Mouse (Mus musculus) intestine, embryonic 14.5 days (tissue): ENCODE results near the gene Scap. TPM values are rescaled to one million over a fixed set of nuclear protein-coding genes. Genes with fewer than 3 reads are reported as not detected.

Source experiments
- ATAC-seq: fragments of 200-750 bp; cut with Nextera tagmentation; replicated peaks from 2 replicates; pipeline ENCODE4 v1.8.0; 2017; ENCODE audit warnings: low read depth, moderate number of reproducible peaks, moderate TSS enrichment, moderate library complexity; ENCODE audit not compliant: low FRiP score, low TSS enrichment
- DNase-seq: peaks from one replicate; pipeline ENCODE4 v3.0.0-alpha.2; 2018; ENCODE audit warnings: low spot score
- H3K27ac ChIP-seq: fragments of 300-500 bp; sonication (generic); 2 replicates; pipeline ENCODE4 v1.5.1; 2014; ENCODE audit warnings: low read depth, mild to moderate bottlenecking, control low read depth
- H3K27me3 ChIP-seq: fragments of 300-500 bp; sonication (generic); replicated peaks from 2 replicates; pipeline ENCODE4 v1.6.1; 2014; ENCODE audit warnings: low read length, control low read depth; ENCODE audit not compliant: control insufficient read depth, insufficient read depth
- H3K36me3 ChIP-seq: fragments of 300-500 bp; sonication (generic); 2 replicates; pipeline ENCODE4 v1.6.1; 2014; ENCODE audit warnings: low read length, control low read depth; ENCODE audit not compliant: control insufficient read depth, insufficient read depth
- H3K4me1 ChIP-seq: fragments of 300-500 bp; sonication (generic); replicated peaks from 2 replicates; pipeline ENCODE4 v1.6.1; 2014; ENCODE audit warnings: low read length, control low read depth, mixed read lengths; ENCODE audit not compliant: control insufficient read depth, insufficient read depth
- H3K4me2 ChIP-seq: fragments of 300-500 bp; sonication (generic); 2 replicates; pipeline ENCODE4 v1.6.1; 2014; ENCODE audit warnings: low read length
- H3K4me3 ChIP-seq: fragments of 300-500 bp; sonication (generic); 2 replicates; pipeline ENCODE4 v1.5.1; 2014; ENCODE audit warnings: low read depth, low read length, control low read depth, mixed read lengths
- H3K9ac ChIP-seq: fragments of 300-500 bp; sonication (generic); 2 replicates; pipeline ENCODE4 v1.6.1; 2014; ENCODE audit warnings: mild to moderate bottlenecking, low read length
- H3K9me3 ChIP-seq: fragments of 300-500 bp; sonication (generic); 2 replicates; pipeline ENCODE4 v1.6.1; 2016; ENCODE audit warnings: low read length, control low read depth; ENCODE audit not compliant: control insufficient read depth
- WGBS: fragments of 180-500 bp; shearing (Covaris S2); extraction: QIAGEN DNeasy Blood & Tissue Kit; methylation state at CpG from one replicate; pipeline ENCODE4 v1.1.7; 2014; 5-methylcytosine and 5-hydroxymethylcytosine counted together
- polyA plus RNA-seq: library from polyadenylated mRNA; unstranded; fragments of >200 nt; fragmentation: Nextera tagmentation; extraction: Ambion mirVana; gene quantifications from 2 replicates; pipeline ENCODE4 v1.2.1, GENCODE M21; 2014

Scap gene
- 28.0 and 28.7 TPM in 2 replicates for polyA plus RNA-seq

- Histone ChIP-seq H3K9me3 (no peaks in the 10 kb centered on the region), H3K27me3 (no peaks in the 10 kb centered on the region), H3K36me3 (no peaks in the 10 kb centered on the region), H3K27ac (no peak within 1 kb of the TSS), H3K4me2 (peak within 1 kb of the TSS; percentile 52), H3K4me3 (peak within 1 kb of the TSS; percentile 67), H3K4me1 (no peaks in the 10 kb centered on the region; the same call in 1 of the 2 replicates), H3K9ac (peak within 1 kb of the TSS; percentile 58)
- under 1% methylated on average over 50 of the region's 78 CpGs for WGBS
- ATAC-seq (peak; percentile 89), DNase-seq (peak; percentile 100)
Measured at GRCm38 (mm10) chr9:110333135-110333895, at the start of gene Scap. TSS of gene Scap (plus strand) at chr9:110333288.

GRCm38 (mm10) chr9:110284075-110284697 lies 48.9 kb upstream of the Scap start:
- Histone ChIP-seq H3K27ac (no peak overlapping the region), H3K9me3 (no peaks in the 10 kb centered on the region), H3K9ac (no peak overlapping the region), H3K4me3 (no peak overlapping the region), H3K4me1 (no peaks in the 10 kb centered on the region), H3K27me3 (no peaks in the 10 kb centered on the region), H3K4me2 (no peak overlapping the region), H3K36me3 (no peaks in the 10 kb centered on the region)
- 88% methylated on average over 8 of the region's 10 CpGs for WGBS
- ATAC-seq = no peak
- no peak for DNase-seq

- ATAC-seq (no peak), DNase-seq (no peak)
- 76% methylated on average over 7 of the region's 7 CpGs for WGBS
- Histone ChIP-seq H3K9me3 (no peaks in the 10 kb centered on the region), H3K9ac (no peak overlapping the region), H3K36me3 (no peaks in the 10 kb centered on the region), H3K27me3 (no peaks in the 10 kb centered on the region), H3K27ac (no peak overlapping the region), H3K4me3 (no peak overlapping the region), H3K4me2 (no peak overlapping the region), H3K4me1 (no peaks in the 10 kb centered on the region)
Measured at GRCm38 (mm10) chr9:110287321-110287924, 45.7 kb upstream of the Scap start.

GRCm38 (mm10) chr9:110293254-110293718 lies 39.8 kb upstream of the Scap start:
- Histone ChIP-seq H3K36me3 (no peaks in the 10 kb centered on the region), H3K4me2 (no peak overlapping the region), H3K9me3 (no peaks in the 10 kb centered on the region), H3K4me3 (no peak overlapping the region), H3K4me1 (no peaks in the 10 kb centered on the region), H3K27ac (no peak overlapping the region), H3K9ac (no peak overlapping the region), H3K27me3 (no peaks in the 10 kb centered on the region)
- no peak for DNase-seq
- ATAC-seq = no peak
- WGBS = 67% methylated on average over 12 of the region's 12 CpGs

- no peaks in the 10 kb centered on the region for H3K36me3 ChIP-seq
- ATAC-seq (no peak), DNase-seq (no peak)
- H3K27me3 ChIP-seq = no peaks in the 10 kb centered on the region
- H3K27ac ChIP-seq = no peak overlapping the region
- no peak overlapping the region for H3K9ac ChIP-seq
- H3K4me2 ChIP-seq = no peak overlapping the region
- H3K9me3 ChIP-seq = no peaks in the 10 kb centered on the region
- 81% methylated on average over 13 of the region's 13 CpGs for WGBS
- no peaks in the 10 kb centered on the region for H3K4me1 ChIP-seq
- H3K4me3 ChIP-seq = no peak overlapping the region
Measured at GRCm38 (mm10) chr9:110293873-110294415, 39.1 kb upstream of the Scap start.

- Histone ChIP-seq H3K27ac (no peak overlapping the region), H3K4me1 (no peaks in the 10 kb centered on the region), H3K9me3 (no peaks in the 10 kb centered on the region), H3K4me2 (no peak overlapping the region), H3K4me3 (no peak overlapping the region), H3K36me3 (no peaks in the 10 kb centered on the region), H3K27me3 (no peaks in the 10 kb centered on the region), H3K9ac (no peak overlapping the region)
- no peak for ATAC-seq
- WGBS = 35% methylated on average over 3 of the region's 3 CpGs
- no peak for DNase-seq
Measured at GRCm38 (mm10) chr9:110294786-110295185, 38.3 kb upstream of the Scap start.

- Histone ChIP-seq H3K4me2 (no peak overlapping the region), H3K36me3 (no peaks in the 10 kb centered on the region), H3K9me3 (0 out of 2 replicates have a peak, but pooled peaks cover 5% of the 10 kb centered on the region), H3K27ac (no peak overlapping the region), H3K27me3 (no peaks in the 10 kb centered on the region), H3K4me1 (no peaks in the 10 kb centered on the region), H3K4me3 (no peak overlapping the region), H3K9ac (no peak overlapping the region)
- 7% methylated on average over 5 of the region's 5 CpGs for WGBS
- ATAC-seq = peak; percentile 48; the same call in 1 of the 2 replicates
- peak; percentile 90 for DNase-seq
Measured at GRCm38 (mm10) chr9:110296867-110297627, 36.0 kb upstream of the Scap start.

GRCm38 (mm10) chr9:110304516-110304915 lies 28.6 kb upstream of the Scap start:
- ATAC-seq (0 out of 2 replicates have a peak, but pooled peaks have one; percentile 6), DNase-seq (peak; percentile 71)
- no peaks in the 10 kb centered on the region for H3K4me1 ChIP-seq
- 3% methylated on average over 4 of the region's 4 CpGs for WGBS
- H3K27me3 ChIP-seq = no peaks in the 10 kb centered on the region
- peak overlapping the region; percentile 71 for H3K4me2 ChIP-seq
- peak overlapping the region; percentile 92 for H3K27ac ChIP-seq
- H3K4me3 ChIP-seq = peak overlapping the region; percentile 60
- H3K9me3 ChIP-seq = 0 out of 2 replicates have a peak, but pooled peaks cover 5% of the 10 kb centered on the region
- H3K36me3 ChIP-seq = no peaks in the 10 kb centered on the region
- peak overlapping the region; percentile 54 for H3K9ac ChIP-seq
